Mouse (Mus musculus) layer of hippocampus, adult 9-11 months (tissue): ENCODE measurements around the gene Clcn5.
A peak's percentile ranks its signal among the peaks of the same experiment; 100 is the strongest.

Source experiments
- DNase-seq: peaks from one replicate; pipeline ENCODE4 v3.0.0; 2022

Gene Clcn5

DNA sequence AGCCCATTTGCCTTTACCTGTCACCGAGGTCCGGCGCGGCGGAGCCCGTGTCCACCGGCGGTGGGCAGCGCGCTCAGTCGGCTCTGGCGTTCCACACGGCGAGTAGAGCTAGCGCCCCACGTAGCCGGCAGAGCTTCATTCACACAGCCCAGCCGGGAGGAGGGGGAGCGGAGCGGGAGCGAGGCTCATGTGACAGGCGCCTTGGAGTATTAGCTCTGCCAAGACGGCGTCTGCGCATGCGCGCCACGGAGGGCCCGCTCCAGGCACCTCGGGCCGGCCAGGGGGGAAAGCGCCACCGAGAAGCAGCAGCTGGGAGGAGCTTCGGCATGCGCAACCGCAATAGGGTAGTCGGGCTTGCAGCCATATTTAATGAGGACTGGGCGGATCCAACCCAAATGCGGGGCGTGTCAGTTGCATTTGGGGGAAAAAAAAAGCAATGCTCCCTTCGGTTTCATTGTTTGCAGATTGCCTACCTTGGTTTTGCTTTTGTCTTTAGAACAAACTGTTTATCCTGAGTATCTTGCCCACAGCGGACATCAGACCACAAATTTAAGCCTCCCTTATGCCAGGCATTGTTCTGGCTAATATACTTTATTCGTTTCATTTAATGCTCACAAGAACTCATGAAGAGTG is at the start of gene Clcn5:
Gene Clcn5, minus strand, starts transcription at position 270 of the 633 bp plus-strand sequence.
- DNase-seq, result peak; percentile 97

GRCm38 (mm10) chrX:7325455-7325854 is 6.3 kb upstream of the Clcn5 start:
- DNase-seq, result no peak

DNA sequence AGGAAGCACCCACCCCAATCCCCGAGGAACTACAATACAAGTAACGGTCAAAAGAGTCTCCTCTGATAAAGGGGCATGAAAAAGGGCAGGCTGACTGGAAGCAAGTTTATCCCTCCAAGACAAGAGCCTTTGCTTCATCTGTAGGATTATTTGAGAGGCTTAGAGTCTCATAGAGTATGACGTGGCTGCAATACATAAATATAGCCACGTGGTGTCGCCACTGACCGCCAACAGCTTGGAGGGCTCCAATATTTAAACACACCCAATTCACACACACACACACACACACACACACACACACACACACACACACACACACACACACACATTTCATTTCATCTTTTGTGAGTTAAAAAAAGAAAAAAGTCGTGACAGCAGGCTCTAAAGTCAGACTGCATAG is 3.1 kb upstream of the Clcn5 start:
- peak; percentile 32 for DNase-seq

DNA sequence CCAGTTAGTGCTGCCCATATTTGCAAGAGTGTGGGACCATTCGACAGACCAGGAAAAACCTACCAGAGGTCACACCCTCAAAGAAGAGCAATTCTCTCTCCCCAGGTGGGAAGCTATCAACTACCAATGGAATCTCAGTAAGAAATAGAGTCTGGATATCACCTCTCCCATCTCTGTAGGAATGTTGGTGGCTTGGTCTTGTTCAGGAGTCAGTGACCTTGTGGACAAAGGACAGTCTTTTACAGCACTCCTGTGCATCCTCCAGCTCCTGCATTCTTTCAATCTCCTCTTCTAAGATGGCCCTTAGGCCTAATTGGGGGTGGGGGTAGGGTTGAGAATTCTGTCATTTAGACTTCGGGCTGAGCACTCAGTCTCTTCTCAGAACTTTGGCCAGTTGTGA is 1.4 kb upstream of the Clcn5 start:
- no peak for DNase-seq

- no peak for DNase-seq
Measured at GRCm38 (mm10) chrX:7318551-7319025, 570 bp downstream of the Clcn5 start.

- DNase-seq, result peak; percentile 40
Measured at GRCm38 (mm10) chrX:7315115-7315514, 4.0 kb downstream of the Clcn5 start.

DNA sequence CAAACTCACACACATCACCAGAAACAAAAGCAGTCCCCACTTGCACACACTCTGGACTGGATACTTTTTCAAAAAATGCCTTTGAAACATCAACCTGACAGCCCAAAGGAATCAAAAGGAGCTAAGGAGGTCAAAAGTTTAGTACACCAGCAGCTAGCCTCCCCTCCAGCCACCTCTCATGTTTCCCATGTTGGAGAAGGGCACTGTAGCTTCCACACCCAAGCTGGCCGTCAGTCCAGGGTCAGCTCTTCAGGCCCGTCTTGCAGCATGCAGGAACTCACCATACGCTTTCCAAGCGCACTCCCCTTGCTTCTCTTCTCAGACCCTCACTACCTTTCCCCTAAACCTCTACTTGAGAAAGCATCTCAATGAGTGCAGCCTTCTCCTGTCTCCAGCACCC is 4.5 kb downstream of the Clcn5 start:
- no peak for DNase-seq

DNA sequence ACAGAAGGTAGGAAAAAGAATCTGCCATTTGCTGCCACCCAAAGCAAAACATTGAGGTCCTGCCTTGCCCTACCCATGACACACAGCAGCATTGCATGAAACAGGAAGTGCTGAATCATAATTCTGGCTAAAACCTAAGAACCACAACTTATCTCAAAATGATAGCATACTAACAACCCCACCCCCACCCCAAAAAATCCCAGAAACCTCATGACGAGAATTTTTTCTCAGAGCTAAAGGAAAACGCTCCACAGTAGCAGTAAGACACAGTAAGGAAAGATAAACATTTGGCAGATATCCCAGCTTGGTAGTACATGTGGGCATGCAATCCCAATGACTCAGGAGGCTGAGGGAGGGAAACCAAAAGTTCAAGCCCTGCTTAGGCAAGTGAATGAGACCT is 10.9 kb downstream of the Clcn5 start:
- no peak for DNase-seq

- DNase-seq, result no peak
Measured at GRCm38 (mm10) chrX:7306861-7307260, 12.3 kb downstream of the Clcn5 start.

GRCm38 (mm10) chrX:7292981-7293380 is 26.2 kb downstream of the Clcn5 start:
- DNase-seq, result no peak

DNA sequence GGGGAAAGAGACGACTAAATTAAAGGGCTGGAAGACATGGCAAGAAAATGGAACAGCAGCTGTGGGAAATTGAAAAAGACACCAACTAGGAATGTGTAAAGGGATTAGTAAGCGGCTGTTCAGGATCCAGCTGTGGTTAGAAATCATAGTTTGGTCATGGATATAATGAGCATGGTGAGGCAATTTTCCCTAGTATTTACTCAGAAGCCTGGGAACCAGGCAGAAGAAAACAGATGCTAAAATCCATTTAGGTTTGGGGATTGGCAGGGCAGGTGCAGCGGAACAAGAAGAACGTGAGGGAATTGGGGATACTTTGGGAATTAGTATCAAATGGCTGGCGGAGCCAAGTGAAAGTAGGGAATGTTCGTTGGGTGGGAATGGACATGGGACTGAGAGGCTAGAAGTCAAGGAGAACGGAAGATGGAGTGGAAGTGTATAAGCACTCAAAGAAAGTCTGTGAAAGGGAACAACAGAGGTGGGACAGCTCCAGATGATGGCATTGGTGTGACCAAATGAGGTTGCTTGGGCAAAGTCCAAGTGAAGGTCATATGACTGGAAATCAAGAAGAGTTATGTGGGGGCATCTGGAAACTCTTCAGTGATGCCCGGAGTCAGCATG is 26.9 kb downstream of the Clcn5 start:
- DNase-seq, result no peak

- no peak for DNase-seq
Measured at GRCm38 (mm10) chrX:7288976-7289375, 30.2 kb downstream of the Clcn5 start.

- DNase-seq, result no peak
Measured at GRCm38 (mm10) chrX:7287051-7287734, 32.0 kb downstream of the Clcn5 start.

DNA sequence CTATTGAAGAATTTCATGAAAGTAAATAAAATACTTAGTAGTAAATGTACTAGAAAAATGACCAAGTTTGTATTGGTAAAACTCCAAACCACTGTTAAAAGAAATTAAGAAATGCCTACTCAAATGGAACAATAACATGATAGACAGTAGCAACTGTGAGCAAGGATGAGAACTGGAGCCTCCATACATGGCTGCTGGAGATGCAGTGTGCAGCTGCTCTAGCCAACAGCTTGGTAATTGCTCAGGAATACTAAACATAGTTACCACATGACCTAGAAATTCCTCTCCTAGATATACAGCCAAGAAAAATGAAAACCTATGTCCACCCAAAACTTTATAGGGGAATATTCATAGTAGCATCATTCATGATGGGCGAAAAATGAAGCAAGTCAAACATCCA is 36.5 kb downstream of the Clcn5 start:
- no peak for DNase-seq

GRCm38 (mm10) chrX:7279722-7280121 is 39.4 kb downstream of the Clcn5 start:
- DNase-seq, result peak; percentile 39

- DNase-seq, result no peak
Measured at GRCm38 (mm10) chrX:7276564-7276963, 42.6 kb downstream of the Clcn5 start.

DNA sequence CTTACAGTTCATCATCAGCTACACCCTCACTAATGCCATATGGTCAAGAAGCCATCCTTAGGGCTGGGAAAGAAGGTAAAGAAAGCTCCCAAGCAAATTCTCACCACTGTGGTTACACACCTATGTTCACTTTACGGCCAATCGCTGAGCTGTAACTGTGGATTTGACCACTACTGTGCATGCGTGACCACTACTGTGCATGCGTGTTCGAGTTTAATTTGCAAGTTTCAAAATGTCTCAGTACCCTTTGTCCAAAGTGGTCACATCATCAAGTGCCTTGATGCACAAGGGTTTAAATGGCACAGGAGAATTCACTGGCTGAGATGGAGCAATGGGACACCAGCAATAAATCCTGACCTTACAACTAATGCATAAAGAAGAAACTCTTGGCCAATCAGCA is 58.0 kb downstream of the Clcn5 start:
- no peak for DNase-seq

DNA sequence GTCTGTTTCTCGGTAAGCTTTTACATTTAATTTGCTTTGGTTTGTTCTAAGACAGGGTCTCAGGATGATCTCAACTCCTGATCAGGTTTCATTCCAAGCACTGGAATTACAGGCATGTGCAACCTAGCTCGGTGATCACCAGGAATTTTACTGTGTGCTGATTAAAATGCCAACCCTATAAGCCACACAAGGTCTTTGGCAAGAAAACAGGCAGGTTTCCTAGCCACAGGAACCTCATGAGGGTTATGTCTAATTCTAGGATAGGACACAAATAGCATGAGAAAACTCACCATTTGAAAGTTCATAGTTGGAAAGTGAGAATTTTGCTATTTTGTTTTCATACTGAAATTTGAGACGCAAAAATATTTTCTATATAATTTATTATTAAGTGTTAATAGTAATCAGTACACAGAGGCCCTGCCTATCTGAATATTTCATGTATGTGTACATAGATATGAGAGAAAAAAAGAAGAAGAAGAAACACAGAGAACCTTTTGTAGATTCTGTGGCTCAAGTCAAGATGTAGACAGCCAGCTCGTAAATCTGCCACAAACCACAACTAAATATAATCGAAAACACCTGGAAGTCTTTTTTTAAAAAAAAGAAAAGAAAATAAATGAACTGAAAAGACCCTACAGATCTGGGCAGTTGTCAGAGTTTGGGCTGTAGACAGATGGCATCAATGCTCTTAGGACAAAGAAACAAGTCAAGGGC is 58.6 kb downstream of the Clcn5 start:
- no peak for DNase-seq

- no peak for DNase-seq
Measured at GRCm38 (mm10) chrX:7259718-7260117, 59.4 kb downstream of the Clcn5 start.

DNA sequence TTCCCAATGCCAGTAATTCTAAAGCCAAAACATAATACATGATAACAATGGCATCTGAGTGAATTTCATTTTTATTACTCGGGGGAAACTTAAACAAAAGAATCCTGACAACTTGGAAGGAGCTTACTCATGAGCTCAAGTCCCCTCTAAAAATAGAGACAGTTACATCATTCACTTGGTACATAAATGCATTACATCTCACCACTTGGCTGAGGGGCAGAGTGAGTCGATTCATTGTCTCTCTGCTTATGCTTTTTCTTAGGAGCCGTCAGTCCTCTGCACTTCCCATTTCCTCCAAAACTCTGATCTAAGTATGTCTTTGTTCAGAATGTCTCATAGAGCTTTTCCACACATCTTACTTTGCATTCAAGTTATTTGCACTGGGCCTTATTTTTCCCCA is 63.1 kb downstream of the Clcn5 start:
- DNase-seq, result no peak

GRCm38 (mm10) chrX:7204099-7204498 is 115.1 kb downstream of the Clcn5 start:
- peak; percentile 8 for DNase-seq

DNA sequence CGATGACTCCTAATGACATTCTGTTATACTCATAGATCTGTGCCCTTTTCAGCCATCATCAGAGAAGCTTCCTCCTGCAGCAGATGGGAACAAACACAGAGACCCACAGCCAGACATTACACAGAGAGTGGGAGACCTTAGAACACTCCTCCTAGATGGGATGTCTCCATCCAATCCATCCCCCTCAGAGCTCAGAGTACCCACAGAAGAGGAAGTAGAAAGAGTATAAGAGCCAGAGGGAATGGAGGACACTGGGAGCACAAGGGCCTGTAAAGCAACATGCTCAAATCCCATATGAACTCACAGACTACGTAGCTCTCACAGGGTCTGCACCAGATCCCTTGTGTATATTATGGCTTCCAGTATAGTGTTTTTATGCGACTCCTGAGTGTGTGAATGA is 115.6 kb downstream of the Clcn5 start:
- DNase-seq, result no peak

GRCm38 (mm10) chrX:7197833-7198232 is 121.3 kb downstream of the Clcn5 start:
- no peak for DNase-seq

- no peak for DNase-seq
Measured at GRCm38 (mm10) chrX:7190816-7191215, 128.3 kb downstream of the Clcn5 start.
